Mouse (Mus musculus) thymus, postnatal 0 days (tissue): ENCODE results near the gene Myo6. TPM values are rescaled to one million over a fixed set of nuclear protein-coding genes. Genes with fewer than 3 reads are reported as not detected.
A peak's percentile ranks its signal among the peaks of the same experiment; 100 is the strongest.
"Not testable (repeated sequence)": the region's sequence is repeated elsewhere in the genome, so short reads cannot be mapped to it uniquely, and the experiment has no call there.

ENCODE experiments used
- DNase-seq: peaks from one replicate; pipeline ENCODE4 v3.0.0-alpha.2; 2015; ENCODE audit warnings: low spot score
- polyA plus RNA-seq: library from polyadenylated mRNA; unstranded; fragments of >200 nt; fragmentation: Nextera tagmentation; extraction: Ambion mirVana; gene quantifications from 2 replicates; pipeline ENCODE4 v1.2.1, GENCODE M21; 2015

Myo6 gene
- polyA plus RNA-seq, 1 experiment from 2014 or later = 52.5 TPM

DNA sequence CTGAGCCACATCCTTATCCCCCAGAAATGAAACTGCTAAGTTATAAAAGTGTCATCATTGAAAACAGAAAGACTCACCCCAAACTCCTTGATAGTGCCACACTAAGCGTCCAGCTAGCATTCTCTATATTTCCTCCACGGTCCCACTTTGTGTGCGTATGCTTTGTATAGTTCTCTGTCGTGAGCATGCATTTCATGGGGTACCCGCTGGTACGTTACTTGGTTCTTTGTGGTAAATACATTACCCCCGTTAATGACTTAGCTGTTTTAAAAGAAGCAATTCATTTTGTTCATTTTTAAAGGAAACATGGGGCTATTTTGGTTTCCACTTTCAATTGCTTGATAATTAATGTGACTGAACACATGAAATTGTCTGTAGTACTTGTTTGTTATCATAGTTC lies 122.0 kb downstream of the Myo6 start:
- no peak for DNase-seq

DNA sequence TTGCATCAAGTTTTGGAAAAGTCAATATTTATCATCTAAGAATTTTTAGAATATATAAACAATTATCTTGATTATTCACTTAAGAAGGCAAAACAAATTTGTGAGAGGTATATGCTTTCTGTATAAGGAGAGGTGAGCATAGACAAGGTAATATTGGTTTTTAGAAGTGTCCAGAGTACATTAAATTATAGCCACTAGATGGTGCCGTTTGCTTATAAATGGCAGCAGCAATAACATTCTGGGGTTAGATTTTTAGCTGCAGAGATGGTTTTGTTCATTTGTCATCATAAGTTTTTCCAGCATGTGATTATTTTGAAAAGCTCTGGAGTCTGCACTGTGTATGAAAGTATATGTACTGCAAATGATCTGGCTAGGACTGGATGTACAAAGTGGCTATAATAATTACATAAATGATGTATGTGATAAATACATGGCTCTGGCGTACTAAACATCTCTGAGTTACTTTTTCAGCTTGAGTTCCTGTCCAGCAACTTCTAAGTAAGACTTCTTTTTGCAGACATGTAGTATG lies 128.3 kb downstream of the Myo6 start:
- DNase-seq = peak; percentile 67

DNA sequence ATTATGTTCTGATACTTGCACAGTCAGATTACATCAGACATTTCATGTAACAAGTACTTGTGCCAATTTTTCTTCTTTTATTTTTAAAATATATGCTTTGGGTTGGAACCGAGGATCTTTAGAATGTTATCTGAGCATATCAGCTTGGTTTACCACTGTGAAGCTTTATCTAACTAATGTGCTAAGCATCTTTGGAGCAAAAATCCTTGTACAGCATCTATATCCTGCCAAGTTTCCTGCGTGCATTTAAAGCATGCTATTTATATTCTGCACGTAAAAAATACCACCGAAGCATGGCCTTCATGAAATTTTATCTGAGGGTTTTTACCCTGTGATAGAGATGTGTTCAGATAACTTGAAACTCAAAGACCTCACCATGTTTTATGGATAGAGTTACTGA lies 131.3 kb downstream of the Myo6 start:
- no peak for DNase-seq

DNA sequence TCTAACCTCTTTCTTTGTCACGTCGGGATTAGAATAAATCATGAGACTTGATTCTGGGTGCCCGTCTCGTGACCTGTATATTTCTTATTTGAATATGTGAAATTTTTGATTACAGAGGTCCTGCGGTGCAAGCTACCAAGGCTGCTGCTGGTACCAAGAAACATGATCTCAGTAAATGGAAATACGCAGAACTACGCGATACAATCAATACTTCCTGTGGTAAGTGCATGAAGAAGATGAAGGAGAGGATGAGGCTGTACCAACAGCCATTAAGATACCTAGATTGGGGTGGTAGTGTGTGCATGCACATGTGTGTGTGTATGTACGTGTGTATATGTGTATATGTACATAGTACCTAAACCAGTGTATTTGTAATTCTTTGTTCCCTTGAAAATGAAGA lies 134.2 kb downstream of the Myo6 start:
- DNase-seq = no peak

GRCm38 (mm10) chr9:80303518-80303917 lies 138.7 kb downstream of the Myo6 start:
- no peak for DNase-seq

GRCm38 (mm10) chr9:80306390-80306789 lies 141.6 kb downstream of the Myo6 start:
- no peak for DNase-seq

DNA sequence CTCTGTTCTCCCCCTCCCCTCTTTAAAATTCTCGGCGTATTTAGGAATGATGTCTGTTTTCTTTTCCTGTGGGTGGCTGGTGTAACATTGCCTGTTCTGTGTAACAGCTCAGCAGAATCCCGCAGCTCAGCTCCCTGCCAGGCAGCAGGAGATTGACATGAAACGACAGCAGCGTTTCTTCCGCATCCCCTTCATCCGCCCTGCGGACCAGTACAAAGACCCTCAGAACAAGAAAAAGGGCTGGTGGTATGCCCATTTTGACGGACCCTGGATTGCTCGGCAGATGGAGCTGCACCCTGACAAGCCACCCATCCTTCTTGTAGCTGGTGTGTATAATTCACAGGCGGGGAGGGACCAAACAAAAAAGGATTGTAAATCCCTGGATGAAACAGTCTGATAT lies 142.0 kb downstream of the Myo6 start:
- no peak for DNase-seq

- DNase-seq = no peak
Measured at GRCm38 (mm10) chr9:80307629-80308028, 142.8 kb downstream of the Myo6 start.

DNA sequence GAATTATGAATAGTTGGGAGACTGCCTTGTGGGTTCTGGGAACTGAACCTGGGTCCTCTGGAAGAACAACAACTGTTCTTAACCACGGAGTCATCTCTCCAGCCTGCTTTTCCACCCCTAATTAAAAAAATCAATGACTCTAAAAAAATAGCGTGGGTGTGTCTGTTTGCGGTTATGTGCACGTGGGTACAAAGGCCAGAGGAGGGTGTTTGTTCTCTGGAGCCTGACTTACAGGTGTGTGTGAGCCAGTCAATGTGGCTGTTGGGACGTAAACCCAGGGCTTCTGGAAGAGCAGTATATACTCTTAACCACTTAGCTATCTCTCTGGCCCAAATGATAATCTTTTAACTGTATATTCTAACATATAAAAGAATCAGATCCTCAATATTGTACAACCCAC lies 148.8 kb downstream of the Myo6 start:
- peak; percentile 50 for DNase-seq

DNA sequence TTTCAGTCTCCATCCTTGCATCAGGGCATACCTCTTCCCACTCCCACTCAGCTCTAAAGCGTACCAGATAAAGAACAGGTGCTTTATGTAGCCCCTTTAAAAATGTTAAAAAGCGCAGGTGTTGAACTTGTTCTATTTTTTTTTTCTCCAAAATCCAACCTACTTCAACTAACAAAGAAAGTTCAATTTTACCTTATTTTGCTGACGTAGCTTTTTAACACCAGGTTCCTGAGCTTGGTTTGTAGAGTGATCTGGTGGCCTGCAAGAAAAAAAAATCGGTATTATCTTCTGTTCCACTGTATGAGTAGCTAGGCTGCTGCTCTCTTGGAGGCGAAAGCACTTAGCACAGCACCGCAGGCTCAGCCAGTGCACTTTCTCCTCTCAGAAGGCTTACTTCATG lies 151.1 kb downstream of the Myo6 start:
- no peak for DNase-seq

GRCm38 (mm10) chr9:80318027-80318426 lies 153.2 kb downstream of the Myo6 start:
- DNase-seq = peak; percentile 62

DNA sequence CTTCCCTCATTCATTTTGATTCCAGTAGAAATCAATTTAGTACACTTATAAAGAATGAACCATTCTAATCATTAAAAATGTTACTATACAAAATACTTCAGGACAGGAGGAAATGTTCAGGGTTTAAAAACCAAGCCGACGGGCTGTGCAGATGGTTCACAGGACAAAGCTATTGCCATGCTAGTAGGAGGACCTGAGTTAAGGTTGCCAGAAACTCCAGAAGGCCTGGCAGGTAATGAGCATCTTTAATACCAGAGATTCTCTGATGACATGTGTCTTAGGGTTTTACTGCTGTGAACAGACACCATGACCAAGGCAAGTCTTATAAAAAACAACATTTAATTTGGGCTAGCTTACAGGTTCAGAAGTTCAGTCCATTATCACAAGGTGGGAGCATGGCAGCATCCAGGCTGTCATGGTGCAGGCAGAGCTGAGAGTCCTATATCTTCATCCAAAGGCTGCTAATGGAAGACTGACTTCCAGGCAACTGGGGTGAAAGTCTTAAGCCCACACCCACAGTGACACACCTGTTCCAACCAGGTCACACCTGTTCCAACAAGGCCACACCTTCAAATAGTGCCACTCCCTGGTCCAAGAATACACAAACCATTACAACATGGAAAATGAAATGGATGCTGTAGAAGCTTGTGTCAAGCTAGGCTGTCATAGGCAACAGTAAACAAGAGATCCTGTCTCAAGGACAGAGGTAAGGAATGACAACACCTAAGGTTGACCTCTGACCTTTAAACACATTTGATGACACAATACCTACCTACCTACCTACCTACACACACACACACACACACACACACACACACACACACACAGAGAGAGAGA lies 156.4 kb downstream of the Myo6 start:
- DNase-seq = not testable (repeated sequence)

DNA sequence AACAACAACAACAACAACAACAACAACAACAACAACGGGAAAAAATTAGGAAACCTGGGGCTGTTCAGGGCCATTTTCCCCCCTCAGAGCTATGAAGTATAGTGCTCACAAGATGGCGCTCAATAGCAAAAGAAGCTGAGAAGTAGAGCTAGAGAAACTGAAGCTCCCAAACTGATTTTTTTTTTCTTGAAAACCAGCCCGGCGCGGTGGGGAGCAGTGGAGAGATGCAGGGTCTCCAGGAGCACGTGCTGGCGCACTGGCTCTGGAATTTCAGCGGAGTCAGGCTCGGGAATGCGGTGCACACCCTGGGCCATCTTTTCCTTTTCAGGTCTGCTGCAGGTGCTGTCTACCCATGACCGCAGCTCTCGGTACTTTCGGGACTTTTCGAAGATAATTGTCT lies 167.3 kb downstream of the Myo6 start:
- DNase-seq = peak; percentile 58

- DNase-seq = no peak
Measured at GRCm38 (mm10) chr9:80333466-80333865, 168.6 kb downstream of the Myo6 start.

- no peak for DNase-seq
Measured at GRCm38 (mm10) chr9:80333998-80334605, 169.3 kb downstream of the Myo6 start.

DNA sequence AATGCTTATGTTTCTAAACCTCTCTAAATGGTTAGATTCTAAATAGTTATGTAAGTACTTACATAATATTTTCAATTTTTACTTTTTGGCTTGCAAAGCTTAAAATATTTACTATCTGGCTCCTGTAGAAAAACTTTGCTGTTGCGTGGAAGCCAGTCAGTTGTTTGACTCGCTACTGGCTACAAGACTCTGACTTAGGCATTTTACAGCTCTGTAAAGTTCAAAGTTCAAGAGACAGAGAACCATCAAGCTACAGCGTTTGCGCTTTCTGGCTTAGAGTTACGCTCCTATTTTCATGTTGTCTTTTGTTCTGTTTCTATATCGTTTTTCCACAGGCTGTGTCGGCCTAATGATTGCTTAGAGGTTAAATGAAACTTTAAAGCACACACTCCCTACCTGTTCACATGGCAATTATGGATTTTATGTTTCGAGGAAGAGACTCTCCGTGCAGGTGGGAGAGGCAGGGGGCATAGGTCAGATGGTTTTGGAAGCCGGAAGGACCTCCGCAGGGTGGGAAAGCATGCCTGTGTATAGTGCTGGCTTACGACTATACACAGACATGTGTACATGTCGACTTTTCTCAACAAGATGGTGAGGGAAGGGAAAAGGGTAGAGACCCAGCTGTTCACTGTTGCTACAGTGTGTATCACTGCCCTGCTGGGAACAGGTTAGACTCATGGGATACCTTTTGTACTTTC lies 171.0 kb downstream of the Myo6 start:
- no peak for DNase-seq

- DNase-seq = no peak
Measured at GRCm38 (mm10) chr9:80338026-80338425, 173.2 kb downstream of the Myo6 start.

DNA sequence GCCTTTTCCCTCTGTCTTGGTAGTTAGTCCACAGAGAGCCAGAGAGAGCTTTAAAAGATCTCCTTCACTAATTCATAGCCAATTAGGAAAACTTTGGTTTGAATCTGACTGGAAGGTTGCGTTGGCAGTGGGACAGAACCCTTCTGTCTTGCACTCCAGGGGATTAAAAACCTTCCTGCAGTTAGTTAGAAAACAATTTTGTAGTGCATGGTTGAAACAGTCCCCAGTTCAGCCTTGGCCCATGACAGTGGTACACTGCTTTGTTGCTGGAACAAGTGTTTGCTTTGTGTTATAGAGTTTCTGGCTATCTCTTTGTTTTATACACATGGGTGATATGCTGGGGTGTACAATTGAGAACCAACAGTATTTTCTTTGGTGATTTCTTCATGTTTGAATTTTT lies 176.1 kb downstream of the Myo6 start:
- no peak for DNase-seq

- no peak for DNase-seq
Measured at GRCm38 (mm10) chr9:80341756-80342155, 176.9 kb downstream of the Myo6 start.

DNA sequence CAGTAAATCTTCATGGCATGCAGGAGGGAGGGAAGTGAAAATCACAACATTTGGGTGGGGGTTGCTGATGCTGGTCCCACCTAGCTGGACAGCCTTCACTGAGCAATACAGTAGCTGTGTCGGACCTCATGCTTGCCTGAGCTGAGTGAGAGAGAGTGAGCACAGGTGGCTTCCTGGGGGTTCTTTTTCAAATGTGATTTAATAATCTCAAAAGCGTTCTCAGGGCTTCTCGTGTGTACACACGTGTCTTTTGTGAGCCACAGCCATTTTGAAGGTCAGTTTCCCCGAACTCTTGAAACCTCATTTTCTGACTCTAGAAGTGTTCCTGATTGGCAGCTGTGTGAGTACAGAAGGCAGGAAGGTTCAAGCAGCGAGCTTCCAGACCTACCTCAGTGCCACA lies 177.7 kb downstream of the Myo6 start:
- DNase-seq = no peak

- no peak for DNase-seq
Measured at GRCm38 (mm10) chr9:80344451-80345000, 179.7 kb downstream of the Myo6 start.

DNA sequence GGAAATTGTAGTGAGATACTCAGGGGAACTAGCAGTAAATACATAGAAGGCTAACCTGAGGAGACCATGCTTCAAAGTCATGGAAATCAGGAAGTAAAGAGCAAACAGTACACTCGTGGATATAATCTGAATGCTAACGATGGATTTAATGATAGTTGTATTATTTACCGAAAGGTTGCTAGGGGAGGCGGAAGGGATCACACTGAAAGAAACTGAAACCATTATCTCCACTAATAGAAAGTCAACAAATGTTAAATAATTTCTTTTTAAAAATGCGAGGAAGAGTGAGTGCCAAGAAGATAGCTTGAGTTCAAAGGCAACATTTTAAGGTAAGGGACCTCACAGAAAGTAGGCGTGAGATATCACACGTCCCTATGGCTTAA lies 186.5 kb downstream of the Myo6 start:
- DNase-seq = no peak
